Mouse (Mus musculus): ENCODE data around the gene Dock9. TPM values are rescaled to one million over a fixed set of nuclear protein-coding genes. Genes with fewer than 3 reads are reported as not detected.

Gene Dock9
- polyA plus RNA-seq, 1 experiment = 68.4 TPM

DNA sequence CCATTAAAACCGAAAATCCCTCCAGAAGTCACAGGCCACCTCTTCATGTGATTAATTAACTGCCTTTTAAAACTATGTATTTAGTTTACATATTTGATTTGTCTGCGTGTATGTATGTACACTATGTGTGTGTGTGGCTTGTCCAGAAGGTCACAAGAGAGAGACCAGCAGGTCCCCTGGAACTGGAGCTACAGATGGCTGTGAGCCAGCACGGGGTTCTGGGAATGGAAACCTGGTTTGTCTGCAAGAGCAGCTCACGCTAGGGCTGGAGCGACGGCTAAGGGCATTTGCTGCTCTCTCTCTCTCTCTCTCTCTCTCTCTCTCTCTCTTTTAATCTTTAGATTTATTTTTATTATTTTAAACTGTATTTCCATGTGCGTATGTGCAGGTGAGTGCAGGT lies 144.4 kb downstream of the Dock9 start:
- Histone ChIP-seq H3K4me3 (ENCODE audit: insufficient read depth, low read length) (no peak overlapping the region), H3K4me1 (ENCODE audit: control insufficient read depth, insufficient read depth, low read length) (no peaks in the 10 kb centered on the region), H3K27ac (ENCODE audit: insufficient read depth, low read length) (no peak overlapping the region)
- TF ChIP-seq POLR2A (IDR thresholded peaks at IDR 0.05; ENCODE audit: extremely low read depth, insufficient read depth, low read length) (no peak), CTCF (IDR thresholded peaks at IDR 0.05; ENCODE audit: extremely low read depth, insufficient read depth, low read length) (no peak)

DNA sequence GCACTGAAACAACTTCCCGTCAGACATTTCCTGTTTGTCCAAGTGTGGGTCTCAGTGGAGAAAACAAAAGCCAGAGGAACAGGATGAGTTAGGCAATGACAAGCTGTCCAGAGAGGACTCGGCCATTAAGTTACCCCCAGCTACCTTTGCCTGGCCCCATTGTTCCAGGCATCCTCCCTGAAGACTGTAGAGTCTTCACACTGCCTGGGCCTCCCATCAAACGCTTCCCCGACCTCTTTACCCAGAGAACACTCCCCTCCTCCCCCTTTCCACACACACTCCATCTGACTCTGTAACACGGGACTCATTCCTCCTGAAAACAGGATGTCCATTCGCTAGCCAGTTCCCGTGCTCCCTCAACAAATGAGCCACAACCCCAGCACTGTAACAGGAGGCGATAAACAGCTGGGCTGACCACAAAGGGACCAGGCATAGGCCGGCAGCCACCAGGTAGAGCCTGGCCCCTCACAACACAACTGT lies 149.0 kb downstream of the Dock9 start:
- H3K4me1 ChIP-seq (ENCODE audit: control insufficient read depth, insufficient read depth, low read length) = no peaks in the 10 kb centered on the region; the same call in 1 of the 2 replicates
- peak overlapping the region; percentile 32; the same call in 1 of the 2 replicates for H3K27ac ChIP-seq (ENCODE audit: insufficient read depth, low read length)
- TF ChIP-seq CTCF (IDR thresholded peaks at IDR 0.05; ENCODE audit: extremely low read depth, insufficient read depth, low read length) (no peak), POLR2A (IDR thresholded peaks at IDR 0.05; ENCODE audit: extremely low read depth, insufficient read depth, low read length) (no peak)
- no peak overlapping the region for H3K4me3 ChIP-seq (ENCODE audit: insufficient read depth, low read length)

DNA sequence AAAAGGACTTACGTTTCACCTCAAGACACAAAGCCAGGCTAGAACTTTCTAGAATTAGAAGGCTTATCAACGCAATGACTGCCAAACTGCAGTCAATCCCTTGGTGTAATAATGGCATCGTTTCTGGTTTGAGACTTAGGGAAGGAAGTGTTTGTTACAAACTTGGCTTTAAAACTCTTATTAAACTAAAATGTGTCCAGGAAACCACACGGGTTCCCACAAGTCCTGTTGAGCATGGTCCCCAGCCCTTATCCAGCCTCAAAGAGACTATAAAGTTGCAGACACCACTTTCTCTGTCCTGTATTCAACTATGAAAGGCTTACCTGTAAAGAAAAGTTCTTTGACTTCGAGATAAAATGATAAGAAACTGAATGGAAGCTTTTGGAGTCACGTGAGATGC lies 149.9 kb downstream of the Dock9 start:
- TF ChIP-seq CTCF (IDR thresholded peaks at IDR 0.05; ENCODE audit: extremely low read depth, insufficient read depth, low read length) (no peak), POLR2A (IDR thresholded peaks at IDR 0.05; ENCODE audit: extremely low read depth, insufficient read depth, low read length) (no peak)
- H3K4me1 ChIP-seq (ENCODE audit: control insufficient read depth, insufficient read depth, low read length) = peaks cover 1% of the 10 kb centered on the region; the same call in 1 of the 2 replicates
- no peak overlapping the region for H3K4me3 ChIP-seq (ENCODE audit: insufficient read depth, low read length)
- no peak overlapping the region for H3K27ac ChIP-seq (ENCODE audit: insufficient read depth, low read length)

DNA sequence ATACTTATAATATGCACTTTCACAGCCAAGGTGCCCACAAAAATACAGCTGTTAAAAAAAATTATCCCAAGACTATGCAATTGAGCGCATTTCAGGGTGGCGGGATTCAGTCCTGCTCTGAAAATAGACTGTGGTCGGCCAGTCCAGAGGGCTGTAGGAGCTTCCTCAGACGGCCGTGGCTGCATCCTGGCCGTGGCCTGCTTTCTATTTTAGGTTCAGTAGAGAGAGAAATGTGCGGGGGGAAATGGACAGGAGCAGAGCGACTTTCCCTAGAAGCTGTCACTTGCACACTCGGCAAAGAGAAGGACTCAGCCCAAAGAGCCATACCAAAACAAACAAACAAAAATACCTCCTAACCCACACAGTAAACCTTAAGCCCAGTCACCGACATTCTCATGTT lies 151.0 kb downstream of the Dock9 start:
- Histone ChIP-seq H3K27ac (ENCODE audit: insufficient read depth, low read length) (0 out of 2 replicates have a peak overlapping the region, but pooled peaks have one; percentile 59), H3K4me3 (ENCODE audit: insufficient read depth, low read length) (no peak overlapping the region), H3K4me1 (ENCODE audit: control insufficient read depth, insufficient read depth, low read length) (peaks cover 4% of the 10 kb centered on the region; the same call in 1 of the 2 replicates)
- TF ChIP-seq POLR2A (IDR thresholded peaks at IDR 0.05; ENCODE audit: extremely low read depth, insufficient read depth, low read length) (no peak), CTCF (IDR thresholded peaks at IDR 0.05; ENCODE audit: extremely low read depth, insufficient read depth, low read length) (no peak)

DNA sequence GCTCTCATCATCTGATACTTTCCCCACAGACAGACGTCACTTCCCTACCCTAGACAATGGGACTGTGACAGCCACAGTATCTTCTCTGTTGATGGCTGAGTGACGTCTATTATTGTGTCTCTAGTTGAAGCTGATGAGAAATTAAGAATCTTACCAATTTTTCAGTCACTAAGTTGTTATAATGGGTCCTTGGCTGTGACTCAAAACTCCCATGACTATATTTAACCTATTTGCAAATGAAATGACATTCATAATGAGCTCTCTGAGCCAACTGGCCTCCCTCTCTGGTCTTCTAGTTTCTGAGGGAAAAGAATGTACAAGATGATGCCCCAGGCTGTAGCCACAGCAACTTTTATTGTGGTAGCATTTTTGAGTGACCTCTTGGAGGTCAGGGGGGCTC lies 153.3 kb downstream of the Dock9 start:
- Histone ChIP-seq H3K27ac (ENCODE audit: insufficient read depth, low read length) (no peak overlapping the region), H3K4me3 (ENCODE audit: insufficient read depth, low read length) (no peak overlapping the region), H3K4me1 (ENCODE audit: control insufficient read depth, insufficient read depth, low read length) (peaks cover 4% of the 10 kb centered on the region; the same call in 1 of the 2 replicates)
- TF ChIP-seq POLR2A (IDR thresholded peaks at IDR 0.05; ENCODE audit: extremely low read depth, insufficient read depth, low read length) (no peak), CTCF (IDR thresholded peaks at IDR 0.05; ENCODE audit: extremely low read depth, insufficient read depth, low read length) (no peak)

DNA sequence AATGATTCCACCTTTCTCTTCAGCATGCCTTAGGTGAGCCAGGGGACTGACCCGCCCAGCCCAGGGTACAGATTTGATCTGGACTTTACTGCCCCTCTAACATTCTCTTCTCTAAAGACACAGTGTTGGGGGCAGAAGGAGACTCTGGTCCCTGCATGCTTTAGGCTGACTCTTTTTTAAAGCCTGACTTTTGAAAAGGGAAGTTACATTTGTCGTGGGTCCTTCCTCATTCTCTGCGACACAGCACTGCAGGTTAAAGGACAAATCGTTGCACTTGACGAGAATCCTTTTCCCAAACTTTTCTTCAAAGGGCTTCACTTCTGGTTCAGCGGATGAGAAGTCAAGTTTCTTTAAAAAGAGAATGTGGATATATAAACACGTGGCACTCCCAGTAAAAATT lies 156.4 kb downstream of the Dock9 start:
- H3K27ac ChIP-seq (ENCODE audit: insufficient read depth, low read length) = no peak overlapping the region
- TF ChIP-seq POLR2A (IDR thresholded peaks at IDR 0.05; ENCODE audit: extremely low read depth, insufficient read depth, low read length) (no peak), CTCF (IDR thresholded peaks at IDR 0.05; ENCODE audit: extremely low read depth, insufficient read depth, low read length) (no peak)

DNA sequence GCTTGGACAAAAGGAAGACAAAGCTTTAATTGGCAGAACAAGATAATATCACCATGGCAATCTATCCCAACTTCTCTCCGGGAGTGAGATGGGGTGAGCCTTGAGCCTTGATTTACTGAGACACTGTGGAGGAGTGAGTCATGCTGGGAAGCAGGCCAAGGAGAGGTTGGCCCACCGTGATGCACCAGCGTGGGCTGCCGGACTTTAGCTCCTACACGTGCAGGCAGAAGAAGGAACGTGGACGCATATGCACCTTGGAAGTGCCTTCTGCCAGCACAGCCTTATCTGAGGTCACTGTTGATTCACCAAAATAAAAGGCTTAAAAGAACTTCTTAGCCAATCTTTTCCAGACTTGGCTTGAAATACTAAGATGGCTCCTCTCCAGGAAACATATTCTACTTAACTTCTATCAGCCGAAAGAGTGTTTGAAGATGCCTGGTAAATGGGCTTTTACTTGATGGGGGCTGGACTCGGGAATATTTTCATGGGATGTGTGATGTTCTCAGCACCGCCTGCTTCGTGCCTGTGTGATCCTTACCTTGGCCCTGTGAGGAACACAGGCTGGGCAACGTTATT lies 160.6 kb downstream of the Dock9 start:
- TF ChIP-seq POLR2A (IDR thresholded peaks at IDR 0.05; ENCODE audit: extremely low read depth, insufficient read depth, low read length) = no peak
- TF ChIP-seq CTCF (IDR thresholded peaks at IDR 0.05; ENCODE audit: extremely low read depth, insufficient read depth, low read length) = no peak
- H3K27ac ChIP-seq (ENCODE audit: insufficient read depth, low read length) = no peak overlapping the region
- no peak overlapping the region for H3K4me3 ChIP-seq (ENCODE audit: insufficient read depth, low read length)
- H3K4me1 ChIP-seq (ENCODE audit: control insufficient read depth, insufficient read depth, low read length) = peaks cover 4% of the 10 kb centered on the region

More for the DNA sequence above, 156.4 kb downstream of the Dock9 start:
- peaks cover 7% of the 10 kb centered on the region for H3K4me1 ChIP-seq (ENCODE audit: control insufficient read depth, insufficient read depth, low read length)
- no peak overlapping the region for H3K4me3 ChIP-seq (ENCODE audit: insufficient read depth, low read length)

DNA sequence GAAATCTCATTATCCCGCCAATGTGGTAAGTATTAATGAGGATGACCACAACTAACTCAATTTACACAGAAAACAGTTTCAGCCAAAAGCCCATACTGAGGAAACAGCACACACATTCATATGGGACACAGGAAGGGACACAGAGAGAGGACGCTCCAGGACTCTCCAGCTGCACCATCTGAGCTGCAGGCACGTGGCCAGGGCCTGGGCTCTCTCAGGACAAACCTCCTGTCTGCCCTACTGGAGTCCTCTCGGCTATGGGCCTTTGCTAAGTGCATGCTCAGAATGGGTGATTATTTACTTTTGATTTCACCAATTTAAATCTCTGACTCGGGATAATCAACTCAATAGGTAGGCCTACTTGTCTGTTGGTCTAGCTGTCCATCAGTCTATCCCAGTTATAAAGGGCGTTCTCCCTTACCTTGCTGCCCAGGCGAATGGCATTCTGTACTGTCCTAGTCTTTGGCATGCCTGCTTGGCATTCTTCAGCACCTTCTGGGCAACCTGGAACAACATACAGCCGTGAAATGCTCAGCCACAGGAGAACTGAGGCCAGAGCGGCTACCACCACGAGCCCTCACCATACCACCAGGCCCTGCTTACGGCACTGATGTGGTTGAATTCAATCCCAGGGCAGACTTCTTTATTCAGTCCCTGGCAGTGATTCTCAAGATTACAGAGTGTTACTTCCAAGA lies 162.8 kb downstream of the Dock9 start:
- Histone ChIP-seq H3K27ac (ENCODE audit: insufficient read depth, low read length) (no peak overlapping the region), H3K4me3 (ENCODE audit: insufficient read depth, low read length) (no peak overlapping the region), H3K4me1 (ENCODE audit: control insufficient read depth, insufficient read depth, low read length) (peaks cover 5% of the 10 kb centered on the region)
- no peak for TF ChIP-seq POLR2A (IDR thresholded peaks at IDR 0.05; ENCODE audit: extremely low read depth, insufficient read depth, low read length)
- TF ChIP-seq CTCF (IDR thresholded peaks at IDR 0.05; ENCODE audit: extremely low read depth, insufficient read depth, low read length) = no peak

DNA sequence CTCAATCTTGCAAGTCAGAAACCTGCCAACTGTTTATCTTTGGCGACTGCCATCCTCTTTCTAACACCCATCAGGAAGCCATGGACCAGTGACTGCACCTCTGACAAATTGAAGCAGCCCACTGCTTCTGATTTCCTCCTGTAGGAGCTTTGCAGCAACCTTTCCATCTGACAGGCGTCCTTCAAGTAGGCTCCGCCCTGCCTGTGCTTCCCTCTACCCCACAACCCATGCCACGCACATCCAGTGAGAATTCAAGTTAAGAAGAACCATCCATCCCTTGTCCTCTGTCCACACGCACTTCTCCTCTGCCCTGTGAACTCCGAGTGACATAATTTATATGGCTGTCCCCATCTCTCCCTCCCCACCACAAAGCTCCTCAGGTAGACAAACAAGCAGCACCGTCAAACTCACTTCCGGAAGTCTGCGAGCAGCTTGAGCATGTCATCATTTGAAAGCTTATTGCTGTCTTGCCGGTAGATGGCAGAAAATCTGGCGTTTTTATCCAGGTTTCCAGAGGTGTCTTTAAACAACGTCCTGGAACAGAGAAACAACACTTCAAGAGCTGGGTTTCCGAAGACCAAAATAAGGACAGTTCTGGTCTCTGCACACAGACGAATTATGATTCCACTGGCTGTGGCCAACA lies 163.4 kb downstream of the Dock9 start:
- no peak for TF ChIP-seq POLR2A (IDR thresholded peaks at IDR 0.05; ENCODE audit: extremely low read depth, insufficient read depth, low read length)
- TF ChIP-seq CTCF (IDR thresholded peaks at IDR 0.05; ENCODE audit: extremely low read depth, insufficient read depth, low read length) = peak; percentile 18; the same call in 1 of the 2 replicates
- Histone ChIP-seq H3K4me1 (ENCODE audit: control insufficient read depth, insufficient read depth, low read length) (peaks cover 5% of the 10 kb centered on the region), H3K27ac (ENCODE audit: insufficient read depth, low read length) (no peak overlapping the region), H3K4me3 (ENCODE audit: insufficient read depth, low read length) (no peak overlapping the region)

All from cortical plate, adult 2 months (tissue).